Mouse (Mus musculus): ENCODE measurements around the gene Il7r. TPM values are rescaled to one million over a fixed set of nuclear protein-coding genes. Genes with fewer than 3 reads are reported as not detected.

The Il7r gene
- polyA plus RNA-seq, 1 experiment from 2014 or later, result 0.99 TPM

DNA sequence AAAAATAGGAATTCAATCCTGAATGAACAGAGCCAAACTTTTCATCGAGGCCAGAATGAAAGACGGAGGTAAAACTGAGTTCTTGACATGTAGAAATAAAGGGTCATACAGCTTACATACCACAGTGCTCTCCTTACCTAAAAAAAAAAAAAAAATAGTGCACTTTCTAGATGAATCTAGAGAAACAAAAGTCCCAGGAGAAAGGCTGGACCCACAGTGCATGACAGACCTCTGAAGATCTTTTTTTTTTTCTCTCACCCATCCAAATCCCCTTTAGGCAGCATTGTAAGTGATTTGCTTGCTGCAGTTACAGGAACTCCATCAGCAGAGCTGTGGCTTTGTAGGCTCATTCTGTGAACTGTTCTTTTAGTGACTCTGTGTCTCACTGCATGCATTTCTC, 19.0 kb upstream of the Il7r start:
- no peaks in the 10 kb centered on the region for H3K36me3 ChIP-seq (ENCODE audit: control insufficient read depth, insufficient read depth, low read length)
- ATAC-seq (ENCODE audit: insufficient read depth, low FRiP score), result no peak
- no peaks in the 10 kb centered on the region for H3K9me3 ChIP-seq (replicated peaks; ENCODE audit: control insufficient read depth, low read length)
- no peaks in the 10 kb centered on the region for H3K4me1 ChIP-seq (ENCODE audit: control insufficient read depth, insufficient read depth, low read length)
- H3K4me2 ChIP-seq (ENCODE audit: low read depth, low read length), result no peak overlapping the region
- H3K27ac ChIP-seq (ENCODE audit: low read length), result no peak overlapping the region
- WGBS, result 72% methylated on average over 2 of the region's 2 CpGs
- no peak overlapping the region for H3K4me3 ChIP-seq (replicated peaks; ENCODE audit: low read length)
- H3K27me3 ChIP-seq (ENCODE audit: control insufficient read depth, insufficient read depth, low read length), result no peaks in the 10 kb centered on the region
- H3K9ac ChIP-seq (ENCODE audit: low read length), result no peak overlapping the region

DNA sequence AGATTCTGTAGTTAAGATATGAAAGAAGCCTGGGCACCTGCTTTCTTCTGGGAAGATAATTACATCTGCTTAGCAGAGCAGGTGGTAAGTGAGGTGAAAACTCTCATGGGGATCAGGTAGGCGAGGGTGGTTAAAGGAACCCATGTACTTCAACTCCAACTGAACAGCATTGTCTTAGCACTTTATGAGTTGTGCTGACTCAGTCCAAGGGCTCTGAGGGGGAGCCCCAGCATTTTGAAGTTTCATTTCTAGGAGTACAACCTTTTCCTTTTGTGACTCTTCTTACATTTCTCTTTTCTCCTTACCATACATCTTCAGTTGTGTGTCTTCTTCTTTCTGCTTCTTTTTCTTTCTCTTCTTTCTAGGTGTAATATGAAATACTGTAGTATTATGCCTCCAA, 5.2 kb upstream of the Il7r start:
- no peaks in the 10 kb centered on the region for H3K27me3 ChIP-seq (ENCODE audit: control insufficient read depth, insufficient read depth, low read length)
- H3K9ac ChIP-seq (ENCODE audit: low read length), result no peak overlapping the region
- no peak for ATAC-seq (ENCODE audit: insufficient read depth, low FRiP score)
- WGBS, result 76% methylated on average over 1 of the region's 1 CpGs
- H3K4me2 ChIP-seq (ENCODE audit: low read depth, low read length), result no peak overlapping the region
- H3K9me3 ChIP-seq (replicated peaks; ENCODE audit: control insufficient read depth, low read length), result no peaks in the 10 kb centered on the region
- H3K27ac ChIP-seq (ENCODE audit: low read length), result no peak overlapping the region
- no peaks in the 10 kb centered on the region for H3K36me3 ChIP-seq (ENCODE audit: control insufficient read depth, insufficient read depth, low read length)
- no peaks in the 10 kb centered on the region for H3K4me1 ChIP-seq (ENCODE audit: control insufficient read depth, insufficient read depth, low read length)
- H3K4me3 ChIP-seq (replicated peaks; ENCODE audit: low read length), result no peak overlapping the region

DNA sequence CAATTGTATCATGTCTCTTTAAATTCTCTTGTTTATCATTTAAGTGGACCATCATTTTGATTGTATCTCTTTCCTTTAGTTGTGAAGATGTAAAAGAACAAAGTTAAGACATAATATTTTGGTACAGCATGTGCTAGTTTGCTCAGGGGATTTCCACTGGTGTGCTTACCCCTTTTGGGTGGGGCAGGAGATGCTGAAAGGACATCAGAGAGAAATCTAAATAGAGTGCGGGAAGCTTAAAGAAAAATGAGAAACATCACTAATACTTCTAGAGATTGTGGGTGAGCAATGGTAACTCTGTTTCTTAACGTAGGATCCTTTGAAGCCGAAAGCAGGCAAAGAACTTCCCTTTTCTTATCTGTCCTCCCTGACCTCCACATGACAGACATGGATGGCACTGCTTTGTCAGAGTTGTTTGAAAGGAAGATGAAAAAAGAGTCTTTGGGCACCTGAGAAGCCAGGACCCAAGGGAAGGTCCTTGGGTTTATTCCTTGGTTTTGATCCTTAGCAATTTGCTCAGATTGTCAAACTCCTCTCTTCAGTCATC, 3.5 kb upstream of the Il7r start:
- ATAC-seq (ENCODE audit: insufficient read depth, low FRiP score), result no peak
- 59% methylated on average over 3 of the region's 3 CpGs for WGBS
- no peaks in the 10 kb centered on the region for H3K4me1 ChIP-seq (ENCODE audit: control insufficient read depth, insufficient read depth, low read length)
- H3K27me3 ChIP-seq (ENCODE audit: control insufficient read depth, insufficient read depth, low read length), result no peaks in the 10 kb centered on the region
- H3K36me3 ChIP-seq (ENCODE audit: control insufficient read depth, insufficient read depth, low read length), result no peaks in the 10 kb centered on the region
- no peak overlapping the region for H3K9ac ChIP-seq (ENCODE audit: low read length)
- H3K4me3 ChIP-seq (replicated peaks; ENCODE audit: low read length), result no peak overlapping the region
- no peak overlapping the region for H3K4me2 ChIP-seq (ENCODE audit: low read depth, low read length)
- no peak overlapping the region for H3K27ac ChIP-seq (ENCODE audit: low read length)
- no peaks in the 10 kb centered on the region for H3K9me3 ChIP-seq (replicated peaks; ENCODE audit: control insufficient read depth, low read length)

DNA sequence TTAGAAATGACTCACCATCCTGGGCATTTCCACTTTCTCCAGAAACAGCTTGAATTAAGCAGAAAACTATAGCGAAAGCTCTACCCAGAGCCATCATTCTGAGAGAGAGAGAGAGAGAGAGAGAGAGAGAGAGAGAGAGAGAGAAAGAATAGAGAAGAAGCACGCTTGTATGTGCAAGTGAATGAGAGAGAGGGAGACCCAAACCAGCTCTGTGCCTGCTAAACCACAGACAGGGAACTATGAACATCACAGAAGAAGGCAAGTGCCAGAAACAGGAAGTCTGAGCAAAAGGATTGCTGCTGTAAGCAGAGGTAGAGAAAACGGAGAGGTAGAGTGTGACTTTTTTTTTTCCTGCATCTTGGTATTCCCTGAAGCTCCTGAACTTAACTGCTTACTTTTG, 330 bp downstream of the Il7r start:
- H3K36me3 ChIP-seq (ENCODE audit: control insufficient read depth, insufficient read depth, low read length), result no peaks in the 10 kb centered on the region
- H3K9ac ChIP-seq (ENCODE audit: low read length), result no peak overlapping the region
- no peaks in the 10 kb centered on the region for H3K27me3 ChIP-seq (ENCODE audit: control insufficient read depth, insufficient read depth, low read length)
- H3K27ac ChIP-seq (ENCODE audit: low read length), result no peak overlapping the region
- no peak for ATAC-seq (ENCODE audit: insufficient read depth, low FRiP score)
- no peaks in the 10 kb centered on the region for H3K4me1 ChIP-seq (ENCODE audit: control insufficient read depth, insufficient read depth, low read length)
- 75% methylated on average over 3 of the region's 3 CpGs for WGBS
- H3K4me2 ChIP-seq (ENCODE audit: low read depth, low read length), result no peak overlapping the region
- no peak overlapping the region for H3K4me3 ChIP-seq (replicated peaks; ENCODE audit: low read length)
- H3K9me3 ChIP-seq (replicated peaks; ENCODE audit: control insufficient read depth, low read length), result no peaks in the 10 kb centered on the region

DNA sequence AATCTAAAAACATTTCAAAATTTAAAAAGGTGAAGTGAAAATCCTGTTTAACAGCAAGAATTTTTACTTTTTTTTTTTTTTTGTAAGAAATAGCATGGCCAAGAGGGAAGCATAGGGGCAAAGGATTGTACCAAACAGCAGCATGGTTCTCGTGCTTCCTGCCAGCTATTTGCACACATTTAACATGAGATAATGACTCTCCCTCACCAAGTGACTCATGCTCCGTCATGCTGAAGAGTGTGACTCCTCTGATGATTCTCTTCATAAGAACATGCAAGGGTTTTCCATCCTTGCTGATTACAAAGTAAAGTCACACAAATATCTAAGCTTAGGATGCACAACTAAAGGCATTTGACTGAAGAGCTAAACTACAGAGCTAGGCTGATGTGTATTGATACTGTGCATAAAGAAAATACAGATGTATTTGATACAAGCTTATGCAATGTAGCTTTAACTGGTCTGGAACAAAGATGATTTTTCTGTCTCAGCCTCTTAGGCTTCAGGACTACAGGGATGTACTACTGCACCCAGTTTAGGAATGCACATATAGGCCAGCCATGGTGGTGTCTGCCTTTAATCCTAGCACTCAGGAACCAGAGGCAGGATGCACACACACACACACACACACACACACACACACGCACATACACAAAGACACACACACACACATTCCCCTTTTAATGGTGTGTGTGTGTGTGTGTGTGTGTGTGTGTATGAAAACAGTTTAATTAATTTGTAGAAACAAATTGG, 1.6 kb downstream of the Il7r start:
- Histone ChIP-seq H3K9me3 (replicated peaks; ENCODE audit: control insufficient read depth, low read length) (no peaks in the 10 kb centered on the region), H3K27ac (ENCODE audit: low read length) (no peak overlapping the region), H3K36me3 (ENCODE audit: control insufficient read depth, insufficient read depth, low read length) (no peaks in the 10 kb centered on the region), H3K4me1 (ENCODE audit: control insufficient read depth, insufficient read depth, low read length) (no peaks in the 10 kb centered on the region), H3K4me2 (ENCODE audit: low read depth, low read length) (no peak overlapping the region), H3K9ac (ENCODE audit: low read length) (no peak overlapping the region), H3K4me3 (replicated peaks; ENCODE audit: low read length) (no peak overlapping the region), H3K27me3 (ENCODE audit: control insufficient read depth, insufficient read depth, low read length) (no peaks in the 10 kb centered on the region)
- WGBS, result 66% methylated on average over 3 of the region's 3 CpGs
- ATAC-seq (ENCODE audit: insufficient read depth, low FRiP score), result no peak

DNA sequence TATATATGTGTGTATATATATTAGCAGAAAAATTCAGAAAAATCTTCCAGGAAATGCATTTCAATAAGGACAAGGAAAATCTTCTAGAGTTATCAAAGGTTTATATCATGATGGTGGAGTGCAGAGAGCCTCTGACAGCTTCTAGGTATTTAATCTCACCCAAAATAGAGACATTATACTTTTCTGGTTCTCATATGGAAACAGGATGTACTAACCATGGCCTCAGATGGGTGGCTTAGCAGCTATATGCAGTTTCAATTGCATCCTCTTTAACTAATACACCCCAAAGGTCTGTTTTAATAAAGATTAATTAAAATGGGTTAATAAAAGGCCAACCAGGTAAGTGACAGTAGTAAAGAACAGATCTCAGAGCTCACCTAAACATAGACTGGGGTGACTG, 3.6 kb downstream of the Il7r start:
- Histone ChIP-seq H3K27me3 (ENCODE audit: control insufficient read depth, insufficient read depth, low read length) (no peaks in the 10 kb centered on the region), H3K9me3 (replicated peaks; ENCODE audit: control insufficient read depth, low read length) (no peaks in the 10 kb centered on the region), H3K9ac (ENCODE audit: low read length) (no peak overlapping the region), H3K4me2 (ENCODE audit: low read depth, low read length) (no peak overlapping the region), H3K4me1 (ENCODE audit: control insufficient read depth, insufficient read depth, low read length) (no peaks in the 10 kb centered on the region), H3K27ac (ENCODE audit: low read length) (no peak overlapping the region), H3K36me3 (ENCODE audit: control insufficient read depth, insufficient read depth, low read length) (no peaks in the 10 kb centered on the region), H3K4me3 (replicated peaks; ENCODE audit: low read length) (no peak overlapping the region)
- no peak for ATAC-seq (ENCODE audit: insufficient read depth, low FRiP score)

DNA sequence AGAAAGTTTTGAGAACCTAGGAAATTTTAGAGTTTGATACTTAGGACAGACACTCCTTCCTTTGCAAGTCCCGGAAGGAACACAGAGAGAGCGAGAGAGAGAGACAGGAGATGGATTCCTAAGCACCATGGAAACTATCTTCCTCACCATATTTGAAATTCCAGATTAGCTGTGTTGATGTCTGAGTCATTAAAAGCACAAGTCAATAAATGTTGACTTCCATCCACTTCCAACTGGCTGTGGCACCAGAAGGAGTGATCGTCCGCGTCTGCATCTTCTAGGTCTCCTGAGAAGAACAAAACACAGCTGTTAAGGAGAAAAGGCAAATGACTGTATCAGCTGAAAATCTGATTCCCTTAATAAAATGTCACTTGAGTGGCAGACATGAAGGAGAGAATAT, 5.1 kb downstream of the Il7r start:
- H3K36me3 ChIP-seq (ENCODE audit: control insufficient read depth, insufficient read depth, low read length), result no peaks in the 10 kb centered on the region
- no peak overlapping the region for H3K27ac ChIP-seq (ENCODE audit: low read length)
- 59% methylated on average over 5 of the region's 5 CpGs for WGBS
- no peak overlapping the region for H3K4me2 ChIP-seq (ENCODE audit: low read depth, low read length)
- H3K9ac ChIP-seq (ENCODE audit: low read length), result no peak overlapping the region
- no peaks in the 10 kb centered on the region for H3K9me3 ChIP-seq (replicated peaks; ENCODE audit: control insufficient read depth, low read length)
- no peaks in the 10 kb centered on the region for H3K27me3 ChIP-seq (ENCODE audit: control insufficient read depth, insufficient read depth, low read length)
- no peaks in the 10 kb centered on the region for H3K4me1 ChIP-seq (ENCODE audit: control insufficient read depth, insufficient read depth, low read length)
- ATAC-seq (ENCODE audit: insufficient read depth, low FRiP score), result no peak
- no peak overlapping the region for H3K4me3 ChIP-seq (replicated peaks; ENCODE audit: low read length)

DNA sequence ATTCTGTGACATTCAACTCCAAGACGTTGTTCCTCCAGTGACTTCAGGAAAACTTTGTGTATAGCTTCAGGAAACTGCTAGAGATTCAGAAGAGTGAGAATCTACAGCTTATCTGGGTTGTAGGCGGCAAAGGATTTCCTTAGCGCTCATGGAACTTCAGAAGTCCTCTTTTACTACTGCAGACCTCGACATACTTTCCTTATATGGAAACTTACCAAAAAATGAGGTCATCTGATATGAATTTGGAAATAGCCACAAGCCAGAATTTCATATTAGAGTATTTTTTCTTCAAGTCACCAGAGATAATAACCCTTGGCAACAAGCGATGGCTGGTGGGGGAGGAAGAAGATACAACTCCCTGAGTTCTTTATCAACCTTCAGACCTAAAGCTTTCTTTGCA, 6.0 kb downstream of the Il7r start:
- H3K9me3 ChIP-seq (replicated peaks; ENCODE audit: control insufficient read depth, low read length), result no peaks in the 10 kb centered on the region
- H3K27me3 ChIP-seq (ENCODE audit: control insufficient read depth, insufficient read depth, low read length), result no peaks in the 10 kb centered on the region
- no peak overlapping the region for H3K9ac ChIP-seq (ENCODE audit: low read length)
- no peaks in the 10 kb centered on the region for H3K4me1 ChIP-seq (ENCODE audit: control insufficient read depth, insufficient read depth, low read length)
- H3K27ac ChIP-seq (ENCODE audit: low read length), result no peak overlapping the region
- WGBS, result 66% methylated on average over 5 of the region's 5 CpGs
- H3K4me3 ChIP-seq (replicated peaks; ENCODE audit: low read length), result no peak overlapping the region
- ATAC-seq (ENCODE audit: insufficient read depth, low FRiP score), result no peak
- H3K36me3 ChIP-seq (ENCODE audit: control insufficient read depth, insufficient read depth, low read length), result no peaks in the 10 kb centered on the region
- H3K4me2 ChIP-seq (ENCODE audit: low read depth, low read length), result no peak overlapping the region

DNA sequence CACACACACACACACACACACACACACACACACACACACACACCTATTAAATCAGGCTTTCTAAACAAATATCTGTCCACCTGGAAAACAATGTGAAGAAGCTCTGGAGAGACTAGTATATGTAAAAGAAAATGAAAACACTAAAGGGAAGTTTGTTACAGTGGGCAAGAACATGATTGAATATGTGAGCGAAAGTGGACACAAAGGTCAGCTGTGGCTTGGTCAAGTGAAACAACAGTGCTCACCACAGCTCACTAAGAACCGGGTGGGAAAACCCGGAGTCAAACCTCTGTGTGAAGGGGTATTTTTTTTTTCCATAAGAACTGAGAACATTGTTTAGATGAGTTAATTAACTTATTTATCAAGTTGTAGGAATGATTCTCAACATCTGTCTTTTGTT, 6.9 kb downstream of the Il7r start:
- H3K27me3 ChIP-seq (ENCODE audit: control insufficient read depth, insufficient read depth, low read length), result no peaks in the 10 kb centered on the region
- no peak for ATAC-seq (ENCODE audit: insufficient read depth, low FRiP score)
- no peak overlapping the region for H3K9ac ChIP-seq (ENCODE audit: low read length)
- H3K9me3 ChIP-seq (replicated peaks; ENCODE audit: control insufficient read depth, low read length), result no peaks in the 10 kb centered on the region
- H3K36me3 ChIP-seq (ENCODE audit: control insufficient read depth, insufficient read depth, low read length), result no peaks in the 10 kb centered on the region
- H3K4me3 ChIP-seq (replicated peaks; ENCODE audit: low read length), result no peak overlapping the region
- no peak overlapping the region for H3K4me2 ChIP-seq (ENCODE audit: low read depth, low read length)
- WGBS, result 80% methylated on average over 3 of the region's 3 CpGs
- no peak overlapping the region for H3K27ac ChIP-seq (ENCODE audit: low read length)
- no peaks in the 10 kb centered on the region for H3K4me1 ChIP-seq (ENCODE audit: control insufficient read depth, insufficient read depth, low read length)
